Mouse (Mus musculus): ENCODE data around the gene Lin7c.

GRCm38 (mm10) chr2:109936410-109936755 is 45.7 kb downstream of the Lin7c start:
- TF ChIP-seq CTCF (IDR thresholded peaks at IDR 0.05; ENCODE audit: control insufficient read depth, insufficient read depth, low read length) (no peak), POLR2A (IDR thresholded peaks at IDR 0.05; ENCODE audit: borderline replicate concordance, control insufficient read depth, low read depth, low read length) (no peak)

Data from bone marrow, adult 2 months (tissue).